Mouse (Mus musculus): ENCODE results near the gene Ppp2r5e.

Ppp2r5e gene

GRCm38 (mm10) chr12:75596154-75597002 lies at the start of gene Ppp2r5e:
Gene Ppp2r5e (minus strand): TSS chr12:75596245.
- DNase-seq (ENCODE audit: low spot score in 2 of 2) = peak; percentile 99

GRCm38 (mm10) chr12:75645780-75646179 lies 49.7 kb upstream of the Ppp2r5e start:
- DNase-seq (ENCODE audit: low spot score in 2 of 2) = no peak

- DNase-seq (ENCODE audit: low spot score in 2 of 2) = no peak
These were observed 45.7 kb upstream of the Ppp2r5e start for GRCm38 (mm10) chr12:75641726-75642125.

GRCm38 (mm10) chr12:75638345-75638744 lies 42.3 kb upstream of the Ppp2r5e start:
- DNase-seq (ENCODE audit: low spot score in 2 of 2) = peak in 1 of 2 experiments; percentile 9

GRCm38 (mm10) chr12:75637103-75637502 lies 41.1 kb upstream of the Ppp2r5e start:
- no peak for DNase-seq (ENCODE audit: low spot score in 2 of 2)

GRCm38 (mm10) chr12:75635771-75636430 lies 39.9 kb upstream of the Ppp2r5e start:
- no peak for DNase-seq (ENCODE audit: low spot score in 2 of 2)

GRCm38 (mm10) chr12:75629618-75630017 lies 33.6 kb upstream of the Ppp2r5e start:
- DNase-seq (ENCODE audit: low spot score in 2 of 2) = no peak

GRCm38 (mm10) chr12:75623292-75623691 lies 27.2 kb upstream of the Ppp2r5e start:
- no peak for DNase-seq (ENCODE audit: low spot score in 2 of 2)

GRCm38 (mm10) chr12:75622835-75623234 lies 26.8 kb upstream of the Ppp2r5e start:
- no peak for DNase-seq (ENCODE audit: low spot score in 2 of 2)

- DNase-seq (ENCODE audit: low spot score in 2 of 2) = no peak
These were observed 20.8 kb upstream of the Ppp2r5e start for GRCm38 (mm10) chr12:75616841-75617240.

- no peak for DNase-seq (ENCODE audit: low spot score in 2 of 2)
These were observed 20.2 kb upstream of the Ppp2r5e start for GRCm38 (mm10) chr12:75616158-75616791.

- no peak for DNase-seq (ENCODE audit: low spot score in 2 of 2)
These were observed 19.5 kb upstream of the Ppp2r5e start for GRCm38 (mm10) chr12:75615556-75615955.

GRCm38 (mm10) chr12:75612711-75613110 lies 16.7 kb upstream of the Ppp2r5e start:
- DNase-seq (ENCODE audit: low spot score in 2 of 2) = no peak

- peak; percentile 20 to 22 for DNase-seq (ENCODE audit: low spot score in 2 of 2)
These were observed 3.4 kb upstream of the Ppp2r5e start for GRCm38 (mm10) chr12:75599490-75599889.

GRCm38 (mm10) chr12:75598988-75599387 lies 2.9 kb upstream of the Ppp2r5e start:
- no peak for DNase-seq (ENCODE audit: low spot score in 2 of 2)

GRCm38 (mm10) chr12:75597707-75598106 lies 1.7 kb upstream of the Ppp2r5e start:
- DNase-seq (ENCODE audit: low spot score in 2 of 2) = no peak

GRCm38 (mm10) chr12:75595291-75596153 lies 523 bp downstream of the Ppp2r5e start:
- DNase-seq (ENCODE audit: low spot score in 2 of 2) = peak; percentile 14 to 25

GRCm38 (mm10) chr12:75594404-75594803 lies 1.6 kb downstream of the Ppp2r5e start:
- no peak for DNase-seq (ENCODE audit: low spot score in 2 of 2)

- DNase-seq (ENCODE audit: low spot score in 2 of 2) = no peak
These were observed 2.2 kb downstream of the Ppp2r5e start for GRCm38 (mm10) chr12:75593817-75594216.

- DNase-seq (ENCODE audit: low spot score in 2 of 2) = no peak
These were observed 8.5 kb downstream of the Ppp2r5e start for GRCm38 (mm10) chr12:75587501-75587900.

- DNase-seq (ENCODE audit: low spot score in 2 of 2) = no peak
These were observed 12.3 kb downstream of the Ppp2r5e start for GRCm38 (mm10) chr12:75583776-75584175.

GRCm38 (mm10) chr12:75579076-75579475 lies 17.0 kb downstream of the Ppp2r5e start:
- no peak for DNase-seq (ENCODE audit: low spot score in 2 of 2)

Data from spleen, postnatal 36 days (tissue).